Mouse (Mus musculus): Measurements from ENCODE around the gene Fscn1.

DNA sequence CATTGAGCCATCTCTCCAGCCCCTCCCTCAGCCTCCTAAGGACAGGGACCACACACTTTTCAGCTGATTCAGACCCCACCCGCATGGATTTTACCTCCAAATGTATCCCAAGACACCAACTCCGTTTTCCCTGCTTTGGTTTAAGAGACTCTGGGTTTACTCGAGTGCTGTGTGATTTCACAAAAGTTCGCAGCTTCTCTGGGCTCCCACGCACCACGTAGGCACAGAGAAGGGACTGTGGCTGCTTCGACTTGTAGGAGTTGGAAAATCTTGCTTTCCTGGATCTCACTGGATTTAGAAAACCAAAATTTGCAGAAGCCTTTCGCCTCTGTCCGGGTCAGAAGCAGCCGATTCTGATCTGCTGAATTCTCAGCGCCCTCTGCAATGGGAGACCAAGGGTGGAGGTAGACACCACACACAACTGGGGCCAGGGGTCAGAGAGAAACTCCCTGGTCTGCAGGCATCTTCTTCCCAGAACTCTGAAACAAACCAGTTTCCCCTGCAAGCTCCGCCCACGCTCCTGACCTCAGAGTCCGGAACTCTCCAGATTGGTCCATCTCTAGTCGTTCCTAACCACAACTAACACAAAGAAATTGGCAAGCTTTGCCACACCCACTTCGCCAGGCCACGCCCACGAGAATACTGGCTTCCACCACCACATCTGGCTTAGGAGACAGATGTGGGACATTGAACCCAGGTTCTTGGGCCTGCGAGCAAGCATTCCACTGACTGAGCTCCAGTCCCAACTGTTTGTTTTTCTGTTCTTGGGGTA is 22.0 kb upstream of the Fscn1 start:
- TF ChIP-seq CTCF (IDR thresholded peaks at IDR 0.05; ENCODE audit: control insufficient read depth, insufficient read depth, insufficient replicate concordance, low read depth, low read length) (no peak), POLR2A (IDR thresholded peaks at IDR 0.05; ENCODE audit: control insufficient read depth, low read depth, low read length) (no peak)
